Mouse (Mus musculus) lung, adult 2 months (tissue): Measurements from ENCODE around the gene Slc8a1.

Experiments used
- CTCF ChIP-seq: fragments of 200-500 bp; IDR thresholded peaks from 2 replicates; pipeline ENCODE4 v1.5.1; 2011; ENCODE audit warnings: mild to moderate bottlenecking, low read length, control low read depth; ENCODE audit not compliant: insufficient read depth
- POLR2A ChIP-seq: fragments of 200-500 bp; IDR thresholded peaks from 2 replicates; pipeline ENCODE4 v1.6.1; 2011; ENCODE audit warnings: low read depth, mild to moderate bottlenecking, control low read depth, low read length, borderline replicate concordance; ENCODE audit errors: extremely low read depth

DNA sequence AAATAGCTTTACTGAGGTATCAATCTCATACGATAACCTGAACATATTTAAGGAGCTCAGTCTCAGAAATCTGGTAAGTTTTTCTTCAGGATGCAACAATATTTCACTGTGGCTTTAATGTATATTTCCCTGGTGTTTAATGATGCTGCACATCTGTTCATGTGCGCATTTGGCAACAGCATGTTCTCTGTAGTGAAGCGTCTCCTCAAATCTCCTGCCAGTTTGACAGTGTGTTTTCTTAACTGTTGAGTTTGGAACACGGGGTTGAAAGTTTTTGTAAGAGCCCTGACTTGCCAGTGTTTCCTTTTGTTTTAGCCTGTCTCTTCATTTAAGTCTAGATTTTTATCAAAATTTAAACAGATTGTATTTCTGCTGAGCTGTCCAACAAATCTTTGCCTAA, 190.2 kb downstream of the Slc8a1 start:
- no peak for TF ChIP-seq POLR2A
- no peak for TF ChIP-seq CTCF
